Mouse (Mus musculus) thymus, adult 2 months (tissue): ENCODE data around the gene Cxadr.

Source experiments
- CTCF ChIP-seq: fragments of 200-500 bp; IDR thresholded peaks from 2 replicates; pipeline ENCODE4 v1.5.1; 2012; ENCODE audit warnings: mild to moderate bottlenecking, control low read depth, low read length, moderate library complexity, borderline replicate concordance; ENCODE audit not compliant: control insufficient read depth, poor library complexity, insufficient read depth; ENCODE audit errors: extremely low read depth
- POLR2A ChIP-seq: fragments of 200-500 bp; IDR thresholded peaks from 2 replicates; pipeline ENCODE4 v1.6.1; 2012; ENCODE audit warnings: mild to moderate bottlenecking, low read length, control low read depth, moderate library complexity; ENCODE audit not compliant: control insufficient read depth, poor library complexity, insufficient read depth; ENCODE audit errors: extremely low read depth

GRCm38 (mm10) chr16:78371491-78372046 lies 70.3 kb downstream of the Cxadr start:
- TF ChIP-seq CTCF, result no peak
- no peak for TF ChIP-seq POLR2A
